Mouse (Mus musculus): ENCODE measurements around the gene Defb30. TPM values are rescaled to one million over a fixed set of nuclear protein-coding genes. Genes with fewer than 3 reads are reported as not detected.

Gene Defb30
- polyA plus RNA-seq, 1 experiment from 2014 or later = not detected

DNA sequence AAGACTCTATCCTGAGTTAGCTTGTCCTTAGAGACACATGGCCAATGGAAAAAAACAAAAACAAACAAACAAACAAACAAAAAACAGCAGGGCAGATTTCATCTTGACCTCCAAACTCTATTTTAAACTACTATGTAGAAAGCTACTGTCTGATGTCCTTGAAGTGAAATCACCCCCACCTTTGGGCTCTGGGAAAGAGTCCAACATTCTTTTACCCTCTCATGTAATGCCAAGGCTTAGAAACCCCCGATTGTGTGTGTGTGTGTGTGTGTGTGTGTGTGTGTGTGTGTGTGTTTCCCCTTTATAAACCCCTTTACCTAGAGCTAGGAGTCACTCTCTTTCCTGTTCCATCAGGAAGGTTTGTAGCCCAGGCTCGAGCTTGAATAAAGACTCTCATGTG, 47.2 kb downstream of the Defb30 start:
- Histone ChIP-seq H3K27ac (no peak overlapping the region), H3K9me3 (no peaks in the 10 kb centered on the region), H3K4me3 (no peak overlapping the region), H3K4me1 (replicated peaks) (no peaks in the 10 kb centered on the region), H3K36me3 (no peaks in the 10 kb centered on the region), H3K27me3 (ENCODE audit: insufficient read depth, poor library complexity, severe bottlenecking) (no peaks in the 10 kb centered on the region)
- WGBS = 87% methylated on average over 2 of the region's 2 CpGs
- no peak for DNase-seq (ENCODE audit: low spot score)

DNA sequence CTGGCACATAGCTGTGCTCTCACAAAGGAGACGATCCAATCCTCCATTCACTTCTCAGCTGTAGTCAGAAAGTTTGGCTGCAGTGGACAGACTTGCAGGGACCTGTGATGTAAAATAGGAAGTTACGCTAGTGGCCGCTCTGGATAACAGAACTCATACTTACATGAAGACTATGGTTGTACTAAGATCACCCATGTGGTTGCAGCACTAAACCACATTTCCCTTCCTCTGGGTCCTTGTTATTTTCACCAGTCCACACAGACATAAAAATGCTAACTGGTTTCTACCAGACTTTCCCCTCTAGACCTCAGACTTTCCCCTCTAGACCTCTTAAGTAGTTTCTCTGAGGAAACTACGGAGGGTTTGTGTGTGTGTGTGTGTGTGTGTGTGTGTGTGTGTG, 50.8 kb downstream of the Defb30 start:
- Histone ChIP-seq H3K9me3 (no peaks in the 10 kb centered on the region), H3K27ac (no peak overlapping the region), H3K27me3 (ENCODE audit: insufficient read depth, poor library complexity, severe bottlenecking) (no peaks in the 10 kb centered on the region), H3K36me3 (no peaks in the 10 kb centered on the region), H3K4me1 (replicated peaks) (no peaks in the 10 kb centered on the region), H3K4me3 (no peak overlapping the region)
- WGBS = 90% methylated on average over 4 of the region's 4 CpGs
- DNase-seq (ENCODE audit: low spot score) = no peak

DNA sequence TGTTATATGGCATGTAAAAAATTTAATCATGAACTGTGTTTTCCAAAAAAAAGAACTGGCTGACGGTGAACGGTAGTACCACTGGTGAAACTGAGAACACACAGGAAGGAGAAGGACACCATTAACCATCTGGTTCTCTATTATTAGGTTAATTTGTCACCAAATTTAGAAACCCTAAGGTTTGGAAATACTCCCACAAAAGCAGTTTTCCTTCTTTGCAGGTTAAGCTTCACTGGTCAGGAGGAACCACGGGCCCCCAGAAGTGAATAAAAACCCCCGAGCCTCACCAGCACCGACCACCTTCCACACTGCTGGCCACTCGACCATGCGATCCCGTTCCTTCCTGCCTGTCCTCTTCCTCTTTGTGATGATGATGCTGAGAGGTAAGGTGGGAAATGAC, 52.0 kb downstream of the Defb30 start, which contains the start of gene Defb47:
Defb47 (plus strand) TSS at position 301 of the 400 bp plus-strand sequence.
- 0 out of 2 replicates have a peak, but pooled peaks cover 4% of the 10 kb centered on the region for H3K4me1 ChIP-seq (replicated peaks)
- H3K9me3 ChIP-seq = no peaks in the 10 kb centered on the region
- no peaks in the 10 kb centered on the region for H3K27me3 ChIP-seq (ENCODE audit: insufficient read depth, poor library complexity, severe bottlenecking)
- no peak within 1 kb of the TSS for H3K4me3 ChIP-seq
- WGBS = 83% methylated on average over 8 of the region's 8 CpGs
- H3K36me3 ChIP-seq = no peaks in the 10 kb centered on the region
- no peak within 1 kb of the TSS for H3K27ac ChIP-seq
- DNase-seq (ENCODE audit: low spot score) = no peak

DNA sequence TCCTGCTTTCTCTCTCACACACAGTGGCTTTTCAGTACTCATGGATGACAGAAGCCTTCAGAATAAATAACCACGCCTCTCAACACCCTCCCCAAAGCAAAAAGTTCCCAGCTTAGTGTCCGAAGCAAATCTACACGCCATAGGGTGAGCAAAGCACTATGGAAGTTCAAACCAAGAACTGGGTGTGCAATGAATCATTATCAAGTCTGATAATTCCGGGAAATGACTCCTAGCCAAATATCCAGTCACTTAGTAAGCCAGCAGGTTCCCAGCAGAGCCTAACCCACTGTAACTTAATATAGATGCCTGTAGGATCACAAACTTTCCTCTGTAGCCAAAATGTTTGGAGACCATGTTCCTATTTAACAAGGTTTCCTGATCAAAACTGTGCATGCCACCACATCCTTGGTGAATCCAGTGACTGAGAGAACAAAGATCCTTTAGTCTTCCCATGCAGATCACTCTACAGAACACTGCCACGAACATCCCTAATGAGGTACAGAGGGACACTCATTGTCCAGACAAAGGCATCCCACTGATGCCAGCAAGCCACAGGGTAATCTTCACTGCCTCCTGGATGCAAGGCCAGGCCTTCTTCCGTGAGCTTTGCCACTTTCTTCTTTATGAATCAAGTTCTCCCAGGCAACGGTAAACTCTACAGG, 57.8 kb downstream of the Defb30 start:
- peaks cover 6% of the 10 kb centered on the region; the same call in 1 of the 2 replicates for H3K4me1 ChIP-seq (replicated peaks)
- H3K36me3 ChIP-seq = no peaks in the 10 kb centered on the region
- DNase-seq (ENCODE audit: low spot score) = no peak
- H3K9me3 ChIP-seq = no peaks in the 10 kb centered on the region
- no peak overlapping the region for H3K4me3 ChIP-seq
- 71% methylated on average over 7 of the region's 7 CpGs for WGBS
- H3K27ac ChIP-seq = no peak overlapping the region
- no peaks in the 10 kb centered on the region for H3K27me3 ChIP-seq (ENCODE audit: insufficient read depth, poor library complexity, severe bottlenecking)

DNA sequence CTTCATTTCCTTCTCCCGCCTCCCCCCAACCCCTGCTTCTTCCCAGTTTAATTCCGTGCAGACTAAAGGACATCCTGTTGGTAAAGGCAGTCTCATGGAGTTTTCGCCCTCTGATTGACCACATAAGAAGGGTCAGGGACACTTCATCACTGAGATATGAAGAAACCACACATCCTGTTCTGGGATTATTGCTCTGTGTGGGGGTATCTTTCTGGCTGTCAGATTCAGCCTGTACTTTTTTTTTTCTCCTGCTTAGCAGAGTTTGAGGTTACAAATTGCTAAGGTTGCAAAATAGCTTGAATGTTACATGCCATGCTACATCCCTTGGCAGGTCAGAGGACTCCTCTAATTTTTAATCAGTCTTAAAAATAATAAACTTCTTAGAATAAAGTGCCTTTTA, 58.5 kb downstream of the Defb30 start:
- Histone ChIP-seq H3K36me3 (no peaks in the 10 kb centered on the region), H3K4me1 (replicated peaks) (peaks cover 6% of the 10 kb centered on the region; the same call in 1 of the 2 replicates), H3K4me3 (no peak overlapping the region), H3K27ac (no peak overlapping the region), H3K9me3 (no peaks in the 10 kb centered on the region), H3K27me3 (ENCODE audit: insufficient read depth, poor library complexity, severe bottlenecking) (no peaks in the 10 kb centered on the region)
- 86% methylated on average over 3 of the region's 3 CpGs for WGBS
- no peak for DNase-seq (ENCODE audit: low spot score)

DNA sequence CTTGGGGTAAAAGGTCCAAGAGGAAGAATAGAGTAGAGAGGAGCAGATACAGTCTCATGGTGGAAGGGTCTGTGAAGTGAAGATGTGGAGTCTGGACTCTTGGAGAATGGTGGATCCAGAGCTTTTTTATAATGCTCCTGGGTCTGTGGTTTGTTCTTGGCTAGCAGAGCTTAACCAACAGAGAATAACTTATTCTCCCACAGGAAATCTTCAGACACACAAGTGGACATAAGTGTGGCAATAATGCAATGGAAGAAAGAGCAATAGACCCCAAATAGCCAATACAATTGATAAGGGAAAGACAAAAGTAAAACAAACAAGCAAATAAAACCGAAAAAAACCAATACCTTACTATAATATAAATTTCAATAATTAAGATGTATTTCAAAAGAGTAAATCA, 65.3 kb downstream of the Defb30 start, which contains the start of gene Defb48:
Defb48 (minus strand) TSS at position 101 of the 400 bp plus-strand sequence.
- DNase-seq (ENCODE audit: low spot score) = no peak
- WGBS = 77% methylated on average over 1 of the region's 1 CpGs

More for the DNA sequence above, 65.3 kb downstream of the Defb30 start, which contains the start of gene Defb48:
- H3K4me1 ChIP-seq (replicated peaks) = no peaks in the 10 kb centered on the region
- no peak within 1 kb of the TSS for H3K27ac ChIP-seq
- no peaks in the 10 kb centered on the region for H3K27me3 ChIP-seq (ENCODE audit: insufficient read depth, poor library complexity, severe bottlenecking)
- no peak within 1 kb of the TSS for H3K4me3 ChIP-seq
- H3K36me3 ChIP-seq = no peaks in the 10 kb centered on the region
- no peaks in the 10 kb centered on the region for H3K9me3 ChIP-seq

Other genes with a start within 250 kb of the Defb30 start
- gene Wdfy2, start 212.3 kb downstream of the Defb30 start, polyA plus RNA-seq (2016; fragmentation: Nextera tagmentation; extraction: Ambion mirVana) = 12.9 and 14.2 TPM in 2 replicates
- not detected in 2 replicates for gene Defb48, start 65.5 kb downstream of the Defb30 start, polyA plus RNA-seq (2016; fragmentation: Nextera tagmentation; extraction: Ambion mirVana)
- not detected in 2 replicates for gene Defb47, start 51.9 kb downstream of the Defb30 start, polyA plus RNA-seq (2016; fragmentation: Nextera tagmentation; extraction: Ambion mirVana)
- gene Defb43, start 38.2 kb downstream of the Defb30 start, polyA plus RNA-seq (2016; fragmentation: Nextera tagmentation; extraction: Ambion mirVana) = not detected in 2 replicates
- 0.10 TPM in 1 of 2 replicates, not detected in the other for gene Defb42, start 3.0 kb downstream of the Defb30 start, polyA plus RNA-seq (2016; fragmentation: Nextera tagmentation; extraction: Ambion mirVana)

Data from hindbrain, embryonic 10.5 days (tissue).